Mouse (Mus musculus): ENCODE measurements around the gene Gm20388. TPM values are rescaled to one million over a fixed set of nuclear protein-coding genes. Genes with fewer than 3 reads are reported as not detected.

Gene Gm20388
- polyA plus RNA-seq, 1 experiment from 2014 or later = not detected

- Histone ChIP-seq H3K4me2 (ENCODE audit: low read depth, low read length) (no peak overlapping the region), H3K27me3 (ENCODE audit: control insufficient read depth, insufficient read depth, low read depth, low read length) (no peaks in the 10 kb centered on the region), H3K9me3 (ENCODE audit: control insufficient read depth, low read length) (peaks cover 3% of the 10 kb centered on the region; the same call in 1 of the 2 replicates), H3K4me3 (ENCODE audit: low read length) (no peak overlapping the region), H3K27ac (ENCODE audit: low read length) (no peak overlapping the region), H3K9ac (ENCODE audit: low read length) (no peak overlapping the region), H3K4me1 (replicated peaks; ENCODE audit: control insufficient read depth, insufficient read depth, low read length) (no peaks in the 10 kb centered on the region), H3K36me3 (ENCODE audit: control insufficient read depth, insufficient read depth, low read length) (peaks cover 33% of the 10 kb centered on the region)
- WGBS = 82% methylated on average over 9 of the region's 9 CpGs
- no peak for ATAC-seq (ENCODE audit: low read depth)
Measured at GRCm38 (mm10) chr8:123505695-123506094, 3595.1 kb downstream of the Gm20388 start.

DNA sequence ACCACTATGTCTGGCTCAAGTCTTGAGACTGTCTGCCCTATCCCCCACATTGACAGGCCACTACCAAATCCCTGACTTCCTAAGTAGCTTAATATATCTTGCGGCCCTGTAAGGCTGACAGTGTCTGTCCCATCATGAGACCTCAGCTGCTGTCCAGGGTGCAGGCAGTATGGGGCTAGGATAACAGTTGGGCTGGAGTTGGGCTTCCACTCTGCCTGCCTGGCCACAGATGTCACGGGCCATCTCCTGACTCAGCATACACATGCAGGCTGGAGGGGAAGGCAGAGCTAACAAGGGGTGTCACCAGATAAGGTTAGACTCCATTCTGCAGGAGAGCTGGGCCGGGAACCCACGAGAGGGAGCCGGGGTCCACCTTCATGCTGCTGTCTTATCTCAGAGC, 3596.5 kb downstream of the Gm20388 start:
- no peak overlapping the region for H3K4me2 ChIP-seq (ENCODE audit: low read depth, low read length)
- H3K4me3 ChIP-seq (ENCODE audit: low read length) = no peak overlapping the region
- no peak overlapping the region for H3K27ac ChIP-seq (ENCODE audit: low read length)
- H3K36me3 ChIP-seq (ENCODE audit: control insufficient read depth, insufficient read depth, low read length) = peaks cover 21% of the 10 kb centered on the region
- H3K27me3 ChIP-seq (ENCODE audit: control insufficient read depth, insufficient read depth, low read depth, low read length) = no peaks in the 10 kb centered on the region; the same call in 1 of the 2 replicates
- no peak for ATAC-seq (ENCODE audit: low read depth)
- peaks cover 3% of the 10 kb centered on the region; the same call in 1 of the 2 replicates for H3K9me3 ChIP-seq (ENCODE audit: control insufficient read depth, low read length)
- no peaks in the 10 kb centered on the region for H3K4me1 ChIP-seq (replicated peaks; ENCODE audit: control insufficient read depth, insufficient read depth, low read length)
- WGBS = 90% methylated on average over 5 of the region's 5 CpGs
- H3K9ac ChIP-seq (ENCODE audit: low read length) = no peak overlapping the region

DNA sequence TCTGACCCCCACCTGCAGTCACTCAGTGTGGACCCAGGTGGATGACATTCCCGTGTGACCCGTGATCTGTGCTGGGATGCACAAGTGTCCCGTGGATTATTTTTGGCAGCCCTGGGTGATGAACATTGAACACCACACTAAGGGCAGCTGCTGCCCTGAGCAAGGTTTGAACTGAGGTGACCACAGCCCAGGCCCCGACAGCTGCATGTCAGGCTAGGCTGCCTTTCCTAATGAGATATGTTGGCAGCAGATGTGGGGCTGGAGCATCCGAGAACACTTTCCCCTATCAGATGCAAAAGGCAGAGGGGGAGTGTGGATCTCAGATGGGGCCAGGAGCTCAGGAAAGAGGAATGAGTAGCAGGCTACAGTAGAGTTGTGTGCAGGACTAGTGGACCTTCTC, 3600.2 kb downstream of the Gm20388 start:
- Histone ChIP-seq H3K4me2 (ENCODE audit: low read depth, low read length) (no peak overlapping the region), H3K9me3 (ENCODE audit: control insufficient read depth, low read length) (no peaks in the 10 kb centered on the region), H3K27ac (ENCODE audit: low read length) (no peak overlapping the region), H3K27me3 (ENCODE audit: control insufficient read depth, insufficient read depth, low read depth, low read length) (peaks cover 30% of the 10 kb centered on the region), H3K9ac (ENCODE audit: low read length) (no peak overlapping the region), H3K4me1 (replicated peaks; ENCODE audit: control insufficient read depth, insufficient read depth, low read length) (peaks cover 8% of the 10 kb centered on the region; the same call in 1 of the 2 replicates), H3K36me3 (ENCODE audit: control insufficient read depth, insufficient read depth, low read length) (peaks cover 3% of the 10 kb centered on the region; the same call in 1 of the 2 replicates), H3K4me3 (ENCODE audit: low read length) (no peak overlapping the region)
- ATAC-seq (ENCODE audit: low read depth) = no peak
- 76% methylated on average over 5 of the region's 5 CpGs for WGBS

GRCm38 (mm10) chr8:123514136-123514535, 3603.5 kb downstream of the Gm20388 start:
- ATAC-seq (ENCODE audit: low read depth) = no peak
- under 1% methylated on average over 9 of the region's 9 CpGs for WGBS
- Histone ChIP-seq H3K36me3 (ENCODE audit: control insufficient read depth, insufficient read depth, low read length) (no peaks in the 10 kb centered on the region), H3K27ac (ENCODE audit: low read length) (no peak overlapping the region), H3K4me3 (ENCODE audit: low read length) (peak overlapping the region; percentile 73), H3K9ac (ENCODE audit: low read length) (peak overlapping the region; percentile 68), H3K27me3 (ENCODE audit: control insufficient read depth, insufficient read depth, low read depth, low read length) (peaks cover 39% of the 10 kb centered on the region), H3K4me2 (ENCODE audit: low read depth, low read length) (peak overlapping the region; percentile 99), H3K4me1 (replicated peaks; ENCODE audit: control insufficient read depth, insufficient read depth, low read length) (peaks cover 13% of the 10 kb centered on the region), H3K9me3 (ENCODE audit: control insufficient read depth, low read length) (no peaks in the 10 kb centered on the region)

DNA sequence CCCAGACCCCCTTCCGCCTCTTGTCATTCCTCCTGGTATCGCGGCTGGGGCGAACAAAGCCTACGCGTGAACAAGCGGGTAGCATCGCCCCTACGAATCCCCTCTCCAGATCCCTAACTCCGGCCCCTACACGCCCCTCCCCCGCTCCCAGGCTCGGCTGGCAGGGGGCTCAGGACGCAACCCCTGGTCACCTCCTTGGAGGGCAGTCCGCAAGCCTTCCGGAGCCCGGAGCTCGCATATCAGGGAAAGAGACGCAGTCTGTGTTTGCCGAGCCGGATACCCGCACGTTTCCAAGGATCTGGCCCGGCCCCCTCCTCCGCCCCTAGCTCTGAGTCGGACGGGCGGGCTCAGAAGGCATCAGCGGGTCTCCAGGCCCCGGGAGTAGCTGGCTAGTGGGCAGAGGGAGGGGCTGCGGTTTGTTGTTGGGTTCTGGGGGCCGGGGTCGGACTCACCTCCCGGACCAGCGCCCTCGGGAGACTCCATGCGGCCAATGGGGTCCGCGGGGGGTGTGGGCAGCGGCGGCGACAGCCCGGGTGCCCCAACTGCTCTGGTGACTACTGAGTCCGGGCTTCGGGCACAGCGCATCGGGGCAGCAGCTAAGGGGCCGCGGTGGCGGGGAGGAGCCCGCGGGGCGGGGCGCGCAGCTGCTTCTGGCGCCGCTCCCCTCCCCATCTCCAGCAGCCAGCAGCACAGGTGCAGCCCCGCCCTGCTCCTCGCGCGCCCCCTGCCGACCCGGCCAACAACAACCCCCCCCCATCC, 3604.3 kb downstream of the Gm20388 start, which contains the start of gene Dbndd1:
Dbndd1 (minus strand) TSS at position 683 of the 759 bp plus-strand sequence.
- H3K4me1 ChIP-seq (replicated peaks; ENCODE audit: control insufficient read depth, insufficient read depth, low read length) = peaks cover 19% of the 10 kb centered on the region
- no peak within 1 kb of the TSS for H3K27ac ChIP-seq (ENCODE audit: low read length)
- H3K27me3 ChIP-seq (ENCODE audit: control insufficient read depth, insufficient read depth, low read depth, low read length) = peaks cover 39% of the 10 kb centered on the region
- peak within 1 kb of the TSS; percentile 99 for H3K4me2 ChIP-seq (ENCODE audit: low read depth, low read length)
- peak within 1 kb of the TSS; percentile 68 for H3K9ac ChIP-seq (ENCODE audit: low read length)
- H3K4me3 ChIP-seq (ENCODE audit: low read length) = peak within 1 kb of the TSS; percentile 73
- no peaks in the 10 kb centered on the region for H3K36me3 ChIP-seq (ENCODE audit: control insufficient read depth, insufficient read depth, low read length)
- no peaks in the 10 kb centered on the region for H3K9me3 ChIP-seq (ENCODE audit: control insufficient read depth, low read length)
- ATAC-seq (ENCODE audit: low read depth) = peak; percentile 35; the same call in 1 of the 2 replicates
- WGBS = under 1% methylated on average over 49 of the region's 63 CpGs

- Histone ChIP-seq H3K36me3 (ENCODE audit: control insufficient read depth, insufficient read depth, low read length) (no peaks in the 10 kb centered on the region), H3K27me3 (ENCODE audit: control insufficient read depth, insufficient read depth, low read depth, low read length) (peaks cover 39% of the 10 kb centered on the region), H3K9ac (ENCODE audit: low read length) (no peak overlapping the region), H3K9me3 (ENCODE audit: control insufficient read depth, low read length) (no peaks in the 10 kb centered on the region), H3K4me2 (ENCODE audit: low read depth, low read length) (peak overlapping the region; percentile 99), H3K4me1 (replicated peaks; ENCODE audit: control insufficient read depth, insufficient read depth, low read length) (peaks cover 19% of the 10 kb centered on the region), H3K4me3 (ENCODE audit: low read length) (peak overlapping the region; percentile 73), H3K27ac (ENCODE audit: low read length) (no peak overlapping the region)
- WGBS = under 1% methylated on average over 11 of the region's 11 CpGs
- no peak for ATAC-seq (ENCODE audit: low read depth)
Measured at GRCm38 (mm10) chr8:123515540-123515897, 3604.9 kb downstream of the Gm20388 start.

DNA sequence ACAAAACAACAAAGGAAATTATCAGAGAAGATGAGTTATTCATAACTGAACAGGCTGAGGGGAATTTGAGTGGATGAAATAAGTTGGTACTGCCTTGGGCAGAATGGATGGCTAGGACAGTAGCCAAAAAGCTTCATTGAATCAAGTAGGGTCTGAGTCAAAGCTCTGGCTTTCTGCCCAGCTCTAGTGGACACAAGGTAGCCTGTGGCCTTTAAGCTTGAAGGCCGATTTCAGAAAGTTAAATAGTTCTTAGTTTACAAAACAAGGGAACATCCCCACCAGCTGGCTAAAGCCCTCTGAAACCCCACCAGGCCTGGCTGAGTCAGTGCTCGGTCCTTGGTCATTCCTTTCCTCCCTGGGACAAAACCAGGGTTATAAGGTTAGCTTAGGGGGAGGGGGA, 3606.0 kb downstream of the Gm20388 start:
- Histone ChIP-seq H3K4me3 (ENCODE audit: low read length) (no peak overlapping the region), H3K4me1 (replicated peaks; ENCODE audit: control insufficient read depth, insufficient read depth, low read length) (peaks cover 19% of the 10 kb centered on the region), H3K36me3 (ENCODE audit: control insufficient read depth, insufficient read depth, low read length) (no peaks in the 10 kb centered on the region), H3K9ac (ENCODE audit: low read length) (no peak overlapping the region), H3K27me3 (ENCODE audit: control insufficient read depth, insufficient read depth, low read depth, low read length) (peaks cover 39% of the 10 kb centered on the region), H3K4me2 (ENCODE audit: low read depth, low read length) (no peak overlapping the region), H3K27ac (ENCODE audit: low read length) (no peak overlapping the region), H3K9me3 (ENCODE audit: control insufficient read depth, low read length) (no peaks in the 10 kb centered on the region)
- WGBS = 29% methylated on average over 2 of the region's 2 CpGs
- no peak for ATAC-seq (ENCODE audit: low read depth)

GRCm38 (mm10) chr8:123518172-123518571, 3607.5 kb downstream of the Gm20388 start:
- no peaks in the 10 kb centered on the region for H3K9me3 ChIP-seq (ENCODE audit: control insufficient read depth, low read length)
- H3K27me3 ChIP-seq (ENCODE audit: control insufficient read depth, insufficient read depth, low read depth, low read length) = peaks cover 30% of the 10 kb centered on the region
- H3K4me3 ChIP-seq (ENCODE audit: low read length) = peak overlapping the region; percentile 70
- peak overlapping the region; percentile 56 for H3K4me2 ChIP-seq (ENCODE audit: low read depth, low read length)
- whole genome bisulfite sequencing = 26% methylated on average over 10 of the region's 10 CpGs
- no peak overlapping the region for H3K27ac ChIP-seq (ENCODE audit: low read length)
- H3K9ac ChIP-seq (ENCODE audit: low read length) = 0 out of 2 replicates have a peak overlapping the region, but pooled peaks have one; percentile 33
- ATAC-seq (ENCODE audit: low read depth) = no peak
- H3K4me1 ChIP-seq (replicated peaks; ENCODE audit: control insufficient read depth, insufficient read depth, low read length) = peaks cover 19% of the 10 kb centered on the region
- H3K36me3 ChIP-seq (ENCODE audit: control insufficient read depth, insufficient read depth, low read length) = peaks cover 5% of the 10 kb centered on the region; the same call in 1 of the 2 replicates

- H3K27ac ChIP-seq (ENCODE audit: low read length) = no peak within 1 kb of the TSS
Measured at GRCm38 (mm10) chr8:123518667-123519066, 3608.0 kb downstream of the Gm20388 start, which contains the start of gene Gas8. Gene Gas8 (plus strand): TSS chr8:123518834.

More at GRCm38 (mm10) chr8:123518667-123519066, 3608.0 kb downstream of the Gm20388 start, which contains the start of gene Gas8:
- Histone ChIP-seq H3K9me3 (ENCODE audit: control insufficient read depth, low read length) (no peaks in the 10 kb centered on the region), H3K4me1 (replicated peaks; ENCODE audit: control insufficient read depth, insufficient read depth, low read length) (peaks cover 19% of the 10 kb centered on the region), H3K36me3 (ENCODE audit: control insufficient read depth, insufficient read depth, low read length) (peaks cover 7% of the 10 kb centered on the region; the same call in 1 of the 2 replicates), H3K9ac (ENCODE audit: low read length) (peak within 1 kb of the TSS; percentile 79), H3K4me3 (ENCODE audit: low read length) (peak within 1 kb of the TSS; percentile 70), H3K4me2 (ENCODE audit: low read depth, low read length) (peak within 1 kb of the TSS; percentile 77), H3K27me3 (ENCODE audit: control insufficient read depth, insufficient read depth, low read depth, low read length) (peaks cover 25% of the 10 kb centered on the region)
- 0% methylated on average over 20 of the region's 20 CpGs for WGBS
- ATAC-seq (ENCODE audit: low read depth) = peak; percentile 97
